Mouse (Mus musculus): ENCODE measurements around the gene Mbnl2.

DNA sequence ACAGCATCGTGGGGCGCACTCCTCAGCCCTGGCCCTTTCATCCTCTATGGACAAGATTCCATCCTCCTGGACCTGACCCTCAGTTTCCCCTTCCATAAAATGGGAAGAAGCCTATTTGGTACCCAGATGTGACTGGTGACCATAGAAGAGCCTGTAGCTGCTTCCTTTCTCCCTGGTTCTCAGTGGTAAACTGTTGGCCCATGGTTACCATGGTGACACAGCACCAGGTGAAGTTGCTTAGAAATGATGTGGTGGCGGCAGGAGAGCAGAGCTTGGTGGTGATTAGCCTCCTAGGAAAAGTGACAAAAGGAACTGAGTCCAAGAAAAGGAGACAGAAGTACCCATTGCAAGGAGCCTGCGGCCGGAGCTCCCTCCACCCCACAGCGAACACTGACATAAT is 34.2 kb downstream of the Mbnl2 start:
- TF ChIP-seq GATA1 (IDR thresholded peaks at IDR 0.05; ENCODE audit: borderline replicate concordance, low read length) = no peak
- TF ChIP-seq FLI1 (IDR thresholded peaks at IDR 0.05; ENCODE audit: low read length) = no peak

Data from megakaryocyte, embryonic 14.5 days (primary cell).